Mouse (Mus musculus): ENCODE data around the gene Zscan22.
A peak's percentile ranks its signal among the peaks of the same experiment; 100 is the strongest.
"Not testable (repeated sequence)": the region's sequence is repeated elsewhere in the genome, so short reads cannot be mapped to it uniquely, and the experiment has no call there.

The Zscan22 gene

GRCm38 (mm10) chr7:12897655-12898410 is at the start of gene Zscan22:
TSS of gene Zscan22 (plus strand) at chr7:12897815.
- DNase-seq (ENCODE audit: low spot score in 2 of 2), result peak; percentile 95 to 98

GRCm38 (mm10) chr7:12874301-12874700 is 23.3 kb upstream of the Zscan22 start:
- no peak for DNase-seq (ENCODE audit: low spot score in 2 of 2)

- DNase-seq (ENCODE audit: low spot score in 2 of 2), result no peak
These were observed 17.6 kb upstream of the Zscan22 start for GRCm38 (mm10) chr7:12880036-12880435.

GRCm38 (mm10) chr7:12880497-12880896 is 17.1 kb upstream of the Zscan22 start:
- not testable (repeated sequence) for DNase-seq (ENCODE audit: low spot score in 2 of 2)

- peak; percentile 97 to 98 for DNase-seq (ENCODE audit: low spot score in 2 of 2)
These were observed 16.5 kb upstream of the Zscan22 start, which contains the start of gene Zfp128 for GRCm38 (mm10) chr7:12880911-12881660. TSS of gene Zfp128 (plus strand) at chr7:12881177.

GRCm38 (mm10) chr7:12886563-12887266 is 10.9 kb upstream of the Zscan22 start:
- DNase-seq (ENCODE audit: low spot score in 2 of 2), result peak in 1 of 2 experiments; percentile 30

- DNase-seq (ENCODE audit: low spot score in 2 of 2), result no peak
These were observed 10.0 kb upstream of the Zscan22 start for GRCm38 (mm10) chr7:12887585-12887984.

- no peak for DNase-seq (ENCODE audit: low spot score in 2 of 2)
These were observed 6.7 kb upstream of the Zscan22 start for GRCm38 (mm10) chr7:12890928-12891327.

- no peak for DNase-seq (ENCODE audit: low spot score in 2 of 2)
These were observed 6.3 kb upstream of the Zscan22 start for GRCm38 (mm10) chr7:12891334-12891733.

- DNase-seq (ENCODE audit: low spot score in 2 of 2), result no peak
These were observed 3.9 kb downstream of the Zscan22 start for GRCm38 (mm10) chr7:12901517-12901916.

- no peak for DNase-seq (ENCODE audit: low spot score in 2 of 2)
These were observed 6.0 kb downstream of the Zscan22 start for GRCm38 (mm10) chr7:12903623-12904022.

GRCm38 (mm10) chr7:12905146-12905545 is 7.5 kb downstream of the Zscan22 start:
- no peak for DNase-seq (ENCODE audit: low spot score in 2 of 2)

GRCm38 (mm10) chr7:12909498-12909962 is 11.9 kb downstream of the Zscan22 start:
- peak; percentile 63 to 84 for DNase-seq (ENCODE audit: low spot score in 2 of 2)

GRCm38 (mm10) chr7:12910181-12910668 is 12.6 kb downstream of the Zscan22 start:
- DNase-seq (ENCODE audit: low spot score in 2 of 2), result peak; percentile 62 to 71

- DNase-seq (ENCODE audit: low spot score in 2 of 2), result no peak
These were observed 15.9 kb downstream of the Zscan22 start for GRCm38 (mm10) chr7:12913556-12913955.

GRCm38 (mm10) chr7:12920495-12920894 is 22.9 kb downstream of the Zscan22 start:
- not testable (repeated sequence) for DNase-seq (ENCODE audit: low spot score in 2 of 2)

- no peak for DNase-seq (ENCODE audit: low spot score in 2 of 2)
These were observed 23.7 kb downstream of the Zscan22 start for GRCm38 (mm10) chr7:12921318-12921704.

- peak; percentile 97 to 99 for DNase-seq (ENCODE audit: low spot score in 2 of 2)
These were observed 24.3 kb downstream of the Zscan22 start, which contains the start of gene Rps5 for GRCm38 (mm10) chr7:12921705-12922465. TSS of gene Rps5 (plus strand) at chr7:12922290.

- no peak for DNase-seq (ENCODE audit: low spot score in 2 of 2)
These were observed 25.1 kb downstream of the Zscan22 start for GRCm38 (mm10) chr7:12922729-12923128.

GRCm38 (mm10) chr7:12926316-12926715 is 28.7 kb downstream of the Zscan22 start:
- no peak for DNase-seq (ENCODE audit: low spot score in 2 of 2)

- DNase-seq (ENCODE audit: low spot score in 2 of 2), result no peak
These were observed 29.6 kb downstream of the Zscan22 start, which contains the start of gene Rnf225 for GRCm38 (mm10) chr7:12927191-12927680. TSS of gene Rnf225 (plus strand) at chr7:12927416.
